Mouse (Mus musculus) heart, embryonic 15.5 days (tissue): ENCODE measurements around the gene Filip1. TPM values are rescaled to one million over a fixed set of nuclear protein-coding genes. Genes with fewer than 3 reads are reported as not detected.

Source experiments
- ATAC-seq: fragments of 200-750 bp; cut with Nextera tagmentation; replicated peaks from 2 replicates; pipeline ENCODE4 v1.8.0; 2017; ENCODE audit warnings: low read depth, moderate TSS enrichment; ENCODE audit not compliant: insufficient number of reproducible peaks, insufficient read depth, low FRiP score
- H3K27ac ChIP-seq: fragments of 300-500 bp; sonication (generic); 2 replicates; pipeline ENCODE4 v1.5.1; 2015; ENCODE audit warnings: mild to moderate bottlenecking, inconsistent platforms
- H3K27me3 ChIP-seq: fragments of 300-500 bp; sonication (generic); 2 replicates; pipeline ENCODE4 v1.6.1; 2015; ENCODE audit warnings: inconsistent platforms
- H3K36me3 ChIP-seq: fragments of 300-500 bp; sonication (generic); 2 replicates; pipeline ENCODE4 v1.6.1; 2015; ENCODE audit warnings: mild to moderate bottlenecking, inconsistent platforms
- H3K4me1 ChIP-seq: fragments of 300-500 bp; sonication (generic); replicated peaks from 2 replicates; pipeline ENCODE4 v1.6.1; 2015; ENCODE audit warnings: inconsistent platforms
- H3K4me2 ChIP-seq: fragments of 300-500 bp; sonication (generic); 2 replicates; pipeline ENCODE4 v1.6.1; 2015; ENCODE audit warnings: inconsistent platforms, mild to moderate bottlenecking, moderate library complexity
- H3K4me3 ChIP-seq: fragments of 300-500 bp; sonication (generic); 2 replicates; pipeline ENCODE4 v1.5.1; 2015; ENCODE audit warnings: mild to moderate bottlenecking, inconsistent platforms
- H3K9ac ChIP-seq: fragments of 300-500 bp; sonication (generic); 2 replicates; pipeline ENCODE4 v1.6.1; 2015; ENCODE audit warnings: mild to moderate bottlenecking, inconsistent platforms
- H3K9me3 ChIP-seq: fragments of 300-500 bp; sonication (generic); replicated peaks from 2 replicates; pipeline ENCODE4 v1.6.1; 2016; ENCODE audit warnings: inconsistent platforms
- WGBS: fragments of 180-500 bp; shearing (Covaris S2); methylation state at CpG from one replicate; pipeline ENCODE4 v1.1.7; 2015; ENCODE audit warnings: mixed read lengths; 5-methylcytosine and 5-hydroxymethylcytosine counted together
- polyA plus RNA-seq: library from polyadenylated mRNA; unstranded; fragments of >200 nt; fragmentation: Nextera tagmentation; extraction: Ambion mirVana; gene quantifications from 2 replicates; pipeline ENCODE4 v1.2.1, GENCODE M21; 2015

Filip1 gene
- polyA plus RNA-seq, 1 experiment from 2014 or later: 36.6 TPM

GRCm38 (mm10) chr9:79923262-79923661, 89.4 kb downstream of the Filip1 start:
- no peak for ATAC-seq
- H3K4me2 ChIP-seq: no peak overlapping the region

GRCm38 (mm10) chr9:79922493-79922760, 90.2 kb downstream of the Filip1 start:
- no peaks in the 10 kb centered on the region for H3K9me3 ChIP-seq
- H3K36me3 ChIP-seq: no peaks in the 10 kb centered on the region
- peaks cover 64% of the 10 kb centered on the region for H3K4me1 ChIP-seq
- no peak overlapping the region for H3K4me3 ChIP-seq
- ATAC-seq: no peak
- H3K27ac ChIP-seq: peak overlapping the region; percentile 66
- peak overlapping the region; percentile 29; the same call in 1 of the 2 replicates for H3K4me2 ChIP-seq
- 53% methylated on average over 6 of the region's 6 CpGs for WGBS
- H3K9ac ChIP-seq: no peak overlapping the region; the same call in 1 of the 2 replicates
- H3K27me3 ChIP-seq: no peaks in the 10 kb centered on the region

More at GRCm38 (mm10) chr9:79923262-79923661, 89.4 kb downstream of the Filip1 start:
- Histone ChIP-seq H3K9me3 (no peaks in the 10 kb centered on the region), H3K27me3 (no peaks in the 10 kb centered on the region), H3K27ac (peak overlapping the region; percentile 16; the same call in 1 of the 2 replicates), H3K4me1 (peaks cover 62% of the 10 kb centered on the region), H3K9ac (no peak overlapping the region), H3K36me3 (no peaks in the 10 kb centered on the region), H3K4me3 (no peak overlapping the region)
- 42% methylated on average over 3 of the region's 3 CpGs for WGBS

GRCm38 (mm10) chr9:79921701-79922492, 90.8 kb downstream of the Filip1 start:
- no peak overlapping the region for H3K4me3 ChIP-seq
- H3K36me3 ChIP-seq: no peaks in the 10 kb centered on the region
- peak overlapping the region; percentile 66 for H3K27ac ChIP-seq
- H3K9ac ChIP-seq: peak overlapping the region; percentile 33; the same call in 1 of the 2 replicates
- H3K4me1 ChIP-seq: peaks cover 60% of the 10 kb centered on the region
- 28% methylated on average over 10 of the region's 10 CpGs for WGBS
- H3K9me3 ChIP-seq: no peaks in the 10 kb centered on the region
- ATAC-seq: no peak
- no peaks in the 10 kb centered on the region for H3K27me3 ChIP-seq
- H3K4me2 ChIP-seq: peak overlapping the region; percentile 29

DNA sequence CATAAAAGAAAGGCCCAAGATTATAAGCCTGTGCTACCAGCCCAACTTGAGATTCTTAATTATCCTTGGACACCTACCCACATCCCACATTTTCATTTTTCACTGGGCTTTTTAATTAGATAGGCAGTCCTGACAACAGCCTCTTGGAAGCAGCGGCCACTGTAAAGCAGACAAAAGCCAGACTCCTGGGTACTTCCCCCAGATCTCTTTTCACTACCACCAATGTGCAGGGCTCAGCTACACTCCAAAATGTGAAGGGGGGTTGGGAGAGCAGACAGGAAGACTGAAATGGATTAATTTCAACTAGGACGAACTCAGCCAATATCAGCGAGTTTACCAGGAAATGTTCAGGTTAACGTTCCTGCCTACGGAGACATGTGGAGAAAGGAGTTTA, 92.1 kb downstream of the Filip1 start:
- peak overlapping the region; percentile 56 for H3K4me2 ChIP-seq
- no peaks in the 10 kb centered on the region for H3K9me3 ChIP-seq
- H3K9ac ChIP-seq: 0 out of 2 replicates have a peak overlapping the region, but pooled peaks have one; percentile 36
- H3K4me3 ChIP-seq: no peak overlapping the region
- H3K27me3 ChIP-seq: no peaks in the 10 kb centered on the region
- peaks cover 50% of the 10 kb centered on the region for H3K4me1 ChIP-seq
- H3K27ac ChIP-seq: peak overlapping the region; percentile 82
- WGBS: 38% methylated on average over 5 of the region's 5 CpGs
- ATAC-seq: no peak
- peaks cover 4% of the 10 kb centered on the region; the same call in 1 of the 2 replicates for H3K36me3 ChIP-seq

DNA sequence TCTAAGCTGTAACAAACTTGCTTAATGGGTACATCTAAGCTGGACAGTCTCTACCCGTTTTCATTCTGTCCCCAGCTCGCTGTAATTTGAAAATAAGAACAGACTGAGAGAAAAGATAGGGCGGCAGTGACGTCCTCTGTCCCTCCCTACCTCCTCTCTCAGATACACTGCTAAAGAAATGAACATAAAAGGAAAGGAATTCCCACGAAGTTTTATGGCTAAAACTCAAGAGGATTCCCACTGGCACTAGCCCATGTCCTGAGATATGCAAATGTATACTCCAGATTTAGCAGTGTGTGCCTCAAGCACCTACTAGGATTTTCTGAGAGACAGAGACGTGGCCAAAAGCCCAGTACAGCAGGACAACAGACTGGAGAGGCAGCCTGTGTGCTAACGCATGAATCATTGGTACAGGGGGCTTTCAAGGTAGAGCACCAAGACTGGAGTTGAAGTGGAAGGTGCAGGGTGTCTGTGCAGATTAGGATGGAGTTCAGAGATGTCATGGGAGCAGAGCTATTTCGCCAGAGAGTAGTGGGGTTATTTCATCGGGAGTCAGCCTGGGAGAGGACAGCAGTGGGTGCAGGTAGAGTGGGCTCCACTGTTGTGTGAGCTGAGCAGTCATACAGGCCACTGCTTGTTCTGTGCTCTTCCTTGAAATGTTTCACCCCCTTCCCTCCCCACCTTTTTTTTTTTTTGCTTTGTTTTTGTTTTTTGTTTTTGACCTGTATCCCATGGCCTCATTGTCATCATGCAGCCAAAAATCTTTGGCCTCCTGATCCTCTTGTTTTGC, 92.7 kb downstream of the Filip1 start:
- 22% methylated on average over 9 of the region's 9 CpGs for WGBS
- H3K4me2 ChIP-seq: peak overlapping the region; percentile 56
- H3K27ac ChIP-seq: peak overlapping the region; percentile 82
- H3K9me3 ChIP-seq: no peaks in the 10 kb centered on the region
- peak; percentile 57; the same call in 1 of the 2 replicates for ATAC-seq
- H3K4me3 ChIP-seq: peak overlapping the region; percentile 29
- H3K4me1 ChIP-seq: peaks cover 50% of the 10 kb centered on the region
- H3K36me3 ChIP-seq: peaks cover 4% of the 10 kb centered on the region; the same call in 1 of the 2 replicates
- no peaks in the 10 kb centered on the region for H3K27me3 ChIP-seq
- peak overlapping the region; percentile 36 for H3K9ac ChIP-seq

- ATAC-seq: peak; percentile 53
- 16% methylated on average over 7 of the region's 7 CpGs for WGBS
- Histone ChIP-seq H3K36me3 (peaks cover 4% of the 10 kb centered on the region; the same call in 1 of the 2 replicates), H3K4me3 (peak overlapping the region; percentile 29), H3K4me1 (peaks cover 52% of the 10 kb centered on the region), H3K27me3 (no peaks in the 10 kb centered on the region), H3K9me3 (no peaks in the 10 kb centered on the region), H3K27ac (peak overlapping the region; percentile 82), H3K9ac (no peak overlapping the region), H3K4me2 (peak overlapping the region; percentile 56)
Measured at GRCm38 (mm10) chr9:79919303-79919721, 93.3 kb downstream of the Filip1 start.

- H3K4me2 ChIP-seq: 0 out of 2 replicates have a peak overlapping the region, but pooled peaks have one; percentile 56
- H3K4me3 ChIP-seq: no peak overlapping the region
- peaks cover 55% of the 10 kb centered on the region for H3K4me1 ChIP-seq
Measured at GRCm38 (mm10) chr9:79918325-79919117, 94.1 kb downstream of the Filip1 start.

DNA sequence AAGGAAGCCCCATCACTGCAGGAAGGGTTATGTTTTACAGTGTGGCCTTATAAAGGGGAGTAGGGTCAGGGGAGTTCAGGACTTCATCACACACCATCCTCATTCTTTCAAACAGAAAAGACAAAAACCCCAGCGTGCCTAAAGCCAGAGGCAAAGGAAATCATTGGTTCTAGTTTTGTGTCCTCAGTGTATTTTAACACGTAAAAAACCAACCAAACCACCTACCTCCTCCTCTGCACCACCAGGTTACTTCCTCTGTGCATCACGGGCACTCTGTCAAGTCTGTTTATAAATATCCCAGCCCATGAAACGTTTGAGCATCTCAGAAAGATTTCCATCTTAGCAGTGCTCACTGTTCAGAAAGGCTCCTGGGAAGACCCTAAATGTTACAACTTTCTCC, 98.4 kb downstream of the Filip1 start:
- Histone ChIP-seq H3K4me3 (no peak overlapping the region), H3K27ac (no peak overlapping the region), H3K27me3 (no peaks in the 10 kb centered on the region), H3K36me3 (peaks cover 4% of the 10 kb centered on the region; the same call in 1 of the 2 replicates), H3K4me2 (no peak overlapping the region), H3K4me1 (peaks cover 25% of the 10 kb centered on the region), H3K9ac (no peak overlapping the region), H3K9me3 (no peaks in the 10 kb centered on the region)
- 38% methylated on average over 4 of the region's 4 CpGs for WGBS
- no peak for ATAC-seq

More at GRCm38 (mm10) chr9:79918325-79919117, 94.1 kb downstream of the Filip1 start:
- Histone ChIP-seq H3K9me3 (no peaks in the 10 kb centered on the region), H3K36me3 (peaks cover 4% of the 10 kb centered on the region; the same call in 1 of the 2 replicates), H3K27ac (peak overlapping the region; percentile 82), H3K9ac (no peak overlapping the region), H3K27me3 (no peaks in the 10 kb centered on the region)
- 67% methylated on average over 10 of the region's 10 CpGs for WGBS
- ATAC-seq: no peak

DNA sequence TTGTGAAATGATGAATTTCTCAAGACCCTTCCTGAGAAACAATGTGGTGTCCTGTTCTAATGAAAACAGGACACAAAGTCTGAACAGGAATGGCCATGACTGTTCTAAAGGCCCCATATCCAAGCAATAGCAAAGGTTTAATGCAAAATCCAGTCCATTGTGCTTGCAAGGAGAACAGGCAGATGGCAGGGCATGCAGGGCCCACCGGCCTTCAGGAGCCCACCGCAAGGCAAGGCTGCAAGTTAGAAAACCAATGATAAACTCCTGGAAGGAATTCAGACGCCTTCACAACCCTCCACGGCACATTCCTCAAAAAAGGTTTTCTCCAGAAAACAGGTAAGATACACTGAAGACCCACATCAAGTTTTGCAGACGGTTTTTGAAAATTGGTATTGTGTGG, 99.7 kb downstream of the Filip1 start:
- 77% methylated on average over 5 of the region's 5 CpGs for WGBS
- Histone ChIP-seq H3K4me2 (no peak overlapping the region), H3K27ac (no peak overlapping the region), H3K4me3 (no peak overlapping the region), H3K9ac (no peak overlapping the region), H3K36me3 (peaks cover 4% of the 10 kb centered on the region; the same call in 1 of the 2 replicates), H3K4me1 (peaks cover 15% of the 10 kb centered on the region), H3K27me3 (no peaks in the 10 kb centered on the region), H3K9me3 (no peaks in the 10 kb centered on the region)
- no peak for ATAC-seq

- Histone ChIP-seq H3K36me3 (no peaks in the 10 kb centered on the region), H3K9ac (no peak overlapping the region), H3K4me1 (peaks cover 10% of the 10 kb centered on the region), H3K9me3 (no peaks in the 10 kb centered on the region), H3K27me3 (no peaks in the 10 kb centered on the region), H3K4me2 (no peak overlapping the region), H3K4me3 (no peak overlapping the region), H3K27ac (no peak overlapping the region)
- ATAC-seq: no peak
- 87% methylated on average over 3 of the region's 3 CpGs for WGBS
Measured at GRCm38 (mm10) chr9:79910166-79910565, 102.5 kb downstream of the Filip1 start.
